Mouse (Mus musculus) megakaryocyte, embryonic 14.5 days (primary cell): ENCODE measurements around the gene Dhx34.

ENCODE experiments used
- FLI1 ChIP-seq: IDR thresholded peaks from 2 replicates; pipeline ENCODE4 v1.6.1; 2012; ENCODE audit warnings: low read length, inconsistent platforms, mixed read lengths
- GATA1 ChIP-seq: IDR thresholded peaks from 3 replicates; pipeline ENCODE4 v1.6.1; 2012; ENCODE audit warnings: mixed read lengths, low read length, inconsistent platforms, borderline replicate concordance

DNA sequence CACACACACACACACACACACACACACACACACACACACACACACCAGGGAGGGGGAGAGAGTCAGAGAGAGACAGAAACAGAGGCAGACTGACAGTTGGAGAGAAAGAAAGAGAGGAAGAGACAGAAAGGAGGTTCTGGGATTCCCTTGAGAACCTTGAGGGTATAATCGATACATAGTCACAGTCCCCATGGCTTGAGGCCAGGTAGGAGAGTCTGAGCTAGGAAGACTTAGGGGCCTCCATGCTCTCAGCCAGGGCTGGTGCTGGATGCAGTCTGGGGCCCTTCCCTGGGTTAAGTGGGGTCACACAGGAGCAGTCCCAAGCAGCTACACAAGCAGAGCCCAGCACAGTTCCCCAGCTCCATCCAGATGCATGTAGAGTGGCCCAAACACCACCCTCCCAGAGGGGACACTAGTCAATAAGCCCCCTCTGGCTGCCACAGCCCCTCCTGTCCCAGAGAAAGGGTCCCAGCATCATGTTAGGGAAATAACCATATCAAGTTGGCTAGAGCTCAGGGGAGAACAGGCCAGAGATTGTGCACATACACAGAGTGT lies 49.2 kb downstream of the Dhx34 start:
- TF ChIP-seq GATA1 (no peak), FLI1 (no peak)
